Mouse (Mus musculus) monocyte, adult 59 days (primary cell): ENCODE results near the gene Dgkg. TPM values are rescaled to one million over a fixed set of nuclear protein-coding genes. Genes with fewer than 3 reads are reported as not detected.

ENCODE experiments used
- total RNA-seq, 2 experiments: library from RNA; stranded (reverse); gene quantifications; one replicate each; pipeline ENCODE4 v1.2.4; 2023

Dgkg gene
- total RNA-seq, result 10 to 100 TPM; 46.5 to 48.3 TPM

DNA sequence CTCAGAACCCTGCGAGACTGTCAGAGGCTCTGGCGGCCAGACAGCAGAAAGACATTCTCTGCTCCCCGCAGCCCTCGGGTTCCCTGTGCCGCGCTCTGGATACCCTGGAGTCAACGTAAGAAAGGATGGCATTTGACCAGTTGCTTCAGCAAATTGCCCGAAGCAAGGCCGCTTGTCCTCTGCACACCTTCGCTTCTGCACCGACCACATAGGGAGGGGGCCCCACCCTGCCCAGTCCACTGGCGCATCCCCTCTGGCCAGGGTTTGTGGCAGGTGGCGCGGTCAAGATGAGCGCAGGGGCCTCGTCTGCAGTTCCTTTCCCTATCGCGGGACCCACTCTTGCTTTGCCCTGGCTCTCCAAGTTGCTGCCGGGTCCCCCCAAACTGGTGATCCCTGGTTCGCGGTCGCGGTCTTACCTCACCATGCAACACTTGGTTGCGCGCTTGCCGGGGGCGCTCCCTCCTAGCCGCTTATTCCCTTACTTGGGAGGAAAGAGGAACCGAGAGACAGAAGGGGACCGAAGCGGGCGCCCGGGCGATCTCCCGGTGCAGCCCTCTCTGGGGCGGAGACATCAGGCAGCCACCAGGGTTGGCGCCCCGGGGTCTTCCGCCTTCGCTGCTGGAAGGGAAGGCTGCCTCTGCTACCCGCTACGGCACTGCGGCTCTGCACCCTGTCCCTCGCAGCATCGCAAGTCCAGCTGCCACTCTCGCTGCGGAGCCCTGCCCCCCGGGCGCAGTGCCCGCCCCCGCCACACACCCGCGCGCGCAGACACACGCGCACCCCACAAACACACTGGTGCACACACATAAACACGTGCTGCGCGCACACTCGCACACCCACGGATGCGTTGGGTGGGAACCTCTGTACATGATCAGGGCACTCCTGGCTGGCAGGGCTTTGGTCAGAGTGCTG is at the start of gene Dgkg:
Gene Dgkg (minus strand): TSS at position 689 of the 912 bp plus-strand sequence.

DNA sequence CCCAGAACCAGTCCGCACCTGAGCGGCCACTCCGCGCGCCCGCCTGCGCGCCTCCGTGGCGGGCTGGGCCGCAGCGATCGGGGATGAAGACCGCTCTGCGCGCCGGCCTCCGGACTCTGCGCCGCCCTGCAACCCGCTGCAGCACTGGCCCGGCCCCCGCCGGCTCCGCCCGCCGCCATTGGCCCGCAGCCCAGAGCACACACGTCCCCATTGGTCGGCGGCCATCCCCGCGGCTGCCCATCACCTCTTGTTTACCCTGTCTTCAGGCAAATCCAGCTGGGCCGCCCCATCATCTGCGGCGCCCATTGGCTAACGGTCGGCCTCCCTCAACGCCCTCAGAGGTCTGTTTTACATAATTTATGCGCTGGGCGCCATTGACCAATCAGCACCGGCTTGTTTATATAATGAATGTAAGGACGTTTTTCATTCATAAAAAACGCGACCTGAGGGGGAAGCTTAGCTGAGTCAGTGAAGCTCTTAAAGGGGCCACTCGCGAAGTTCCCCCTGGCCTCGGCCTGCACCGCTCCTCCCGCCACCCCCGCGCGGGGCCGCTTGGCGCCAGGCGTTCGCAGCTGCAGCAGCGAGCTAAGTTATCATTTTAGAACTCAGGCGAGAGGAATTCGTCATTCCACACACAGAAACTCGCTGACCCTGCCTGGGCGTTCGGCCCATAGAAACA is 217.4 kb downstream of the Dgkg start, which contains the start of gene Etv5:
Gene Etv5 (minus strand): TSS at position 221 of the 679 bp plus-strand sequence.

Other genes with a start within 250 kb of the Dgkg start
- gene Etv5, start 217.5 kb downstream of the Dgkg start, total RNA-seq, result 10 to 100 TPM; 13.1 to 14.7 TPM
- gene Crygs, start 154.4 kb upstream of the Dgkg start, total RNA-seq, result not detected
- 10 to 100 TPM; 11.2 to 11.3 TPM for gene Tbccd1, start 200.4 kb upstream of the Dgkg start, total RNA-seq
- 10 to 100 TPM; 73.7 to 79.2 TPM for gene Dnajb11, start 200.6 kb upstream of the Dgkg start, total RNA-seq
- gene Ahsg, start 234.1 kb upstream of the Dgkg start, total RNA-seq, result not detected